Mouse (Mus musculus) R1 (cell line): ENCODE measurements around the gene Cenps.
"Not testable (repeated sequence)": the region's sequence is repeated elsewhere in the genome, so short reads cannot be mapped to it uniquely, and the experiment has no call there.

Experiments
- DNase-seq: peaks from one replicate; pipeline ENCODE4 v3.0.0-alpha.2; 2018; ENCODE audit warnings: low read depth, low spot score

Cenps gene

DNA sequence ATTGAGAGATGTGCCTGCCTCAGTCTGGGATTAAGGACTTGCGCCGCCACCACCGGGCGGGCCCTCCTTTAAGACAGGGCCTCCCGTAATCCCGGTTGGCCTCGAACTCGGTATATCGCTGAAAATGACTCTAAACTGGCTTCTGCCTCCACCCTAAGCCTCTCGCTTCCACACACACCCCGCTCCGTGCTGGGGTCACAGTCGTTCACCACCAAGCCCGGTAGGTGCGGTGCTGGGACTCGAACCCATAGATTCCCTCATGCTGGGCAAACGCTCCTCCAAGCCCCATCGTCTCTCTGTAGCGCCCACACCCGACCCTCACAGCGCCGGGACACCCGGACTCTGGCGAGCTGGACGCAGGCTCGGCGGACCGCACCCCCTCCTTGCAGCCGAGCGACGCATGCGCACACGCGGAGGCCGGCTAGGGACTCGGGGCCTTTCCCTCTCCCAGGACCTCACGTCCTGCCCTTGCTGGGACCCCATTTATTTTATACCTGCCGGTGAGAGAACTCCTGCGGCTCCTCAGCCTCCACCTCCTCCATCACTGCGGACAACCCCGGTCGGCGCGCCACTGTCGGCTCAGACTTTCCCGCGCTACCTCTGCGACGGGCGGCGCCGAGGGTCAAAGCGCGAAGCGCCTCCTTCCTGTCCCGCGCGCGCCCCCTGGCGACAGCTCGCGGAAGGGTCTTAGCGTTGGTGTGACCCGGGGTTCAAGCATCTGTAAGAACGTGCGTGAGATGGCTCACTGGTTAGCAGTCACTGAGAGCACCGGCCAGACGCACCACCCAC, at the start of gene Cenps:
Cenps (minus strand) TSS at position 648 of the 789 bp plus-strand sequence.
- peak; percentile 93 for DNase-seq

DNA sequence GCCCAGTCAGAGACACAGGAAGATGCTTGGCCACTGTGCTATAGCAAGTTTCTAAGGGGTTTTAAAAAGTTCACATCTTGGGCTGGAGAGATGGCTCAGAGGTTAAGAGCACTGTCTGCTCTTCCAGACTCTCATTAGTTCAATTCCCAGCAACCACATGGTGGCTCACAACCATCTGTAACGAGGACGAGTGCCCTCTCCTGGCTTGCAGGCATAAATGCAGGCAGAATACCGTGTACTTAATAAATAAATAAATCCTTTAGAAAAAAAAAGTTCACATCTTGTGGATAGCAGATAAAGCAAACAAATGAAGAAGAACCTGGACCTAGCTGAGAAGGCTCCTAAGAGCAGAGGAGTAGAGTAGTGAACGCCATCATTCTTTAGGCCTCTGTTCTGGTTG, 45.3 kb upstream of the Cenps start:
- DNase-seq, result peak; percentile 83

DNA sequence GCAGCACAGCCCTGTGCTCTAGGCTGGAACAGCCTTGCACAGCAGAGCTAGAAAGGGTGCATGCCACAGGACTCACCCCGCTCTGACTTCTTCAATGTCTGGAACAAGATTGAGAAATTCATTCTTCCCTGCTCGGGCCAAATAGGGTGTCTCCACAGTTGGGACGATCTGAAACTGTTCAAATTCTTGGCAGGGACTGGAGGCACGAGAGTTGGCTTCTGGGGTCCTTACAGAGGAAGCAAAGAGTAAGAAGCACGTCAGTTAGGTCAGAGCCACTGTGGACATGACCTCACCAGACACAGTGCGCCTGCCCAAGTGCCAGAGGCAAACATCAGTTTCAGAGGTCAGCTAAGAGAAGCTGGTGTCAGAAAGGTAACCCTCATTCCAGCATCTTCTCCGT, 44.8 kb upstream of the Cenps start:
- no peak for DNase-seq

DNA sequence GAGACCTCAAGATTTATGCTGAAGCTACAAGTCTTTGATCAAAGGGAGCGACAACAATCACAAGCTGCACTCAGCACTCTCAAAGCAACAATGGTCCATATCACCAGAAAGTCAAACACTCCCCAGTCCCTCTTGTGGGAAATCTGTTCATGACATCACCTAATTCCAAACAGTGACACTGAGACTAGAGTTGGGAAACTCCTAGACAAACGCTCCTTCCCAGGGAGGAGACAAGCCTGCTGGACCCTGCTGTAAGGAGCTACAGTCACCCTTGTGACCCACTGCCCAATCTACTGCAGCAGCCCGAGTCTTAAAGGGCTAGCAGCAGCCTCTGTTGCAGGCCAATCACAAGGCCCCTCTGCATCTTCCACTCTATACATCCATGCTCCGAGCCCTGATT, 42.1 kb upstream of the Cenps start:
- DNase-seq, result no peak

DNA sequence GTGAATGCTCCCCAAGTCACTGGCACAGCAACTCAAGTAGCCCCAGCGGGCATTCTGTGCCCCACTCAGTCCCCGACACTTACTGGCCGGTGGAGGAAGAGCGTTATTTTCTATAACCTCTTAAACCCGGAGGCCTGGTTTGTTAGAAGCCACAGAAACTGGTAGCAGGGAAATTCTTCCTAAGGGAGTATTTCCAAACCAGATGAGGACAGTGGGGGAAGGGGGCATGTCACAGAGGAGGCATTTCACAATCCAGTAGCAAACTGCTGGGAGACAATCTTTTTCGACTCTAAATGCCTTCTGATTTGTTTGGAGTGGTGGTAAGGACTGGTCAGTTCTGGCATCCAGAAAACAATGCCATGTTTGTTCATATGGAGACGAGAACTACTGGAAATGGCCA, 41.7 kb upstream of the Cenps start:
- no peak for DNase-seq

DNA sequence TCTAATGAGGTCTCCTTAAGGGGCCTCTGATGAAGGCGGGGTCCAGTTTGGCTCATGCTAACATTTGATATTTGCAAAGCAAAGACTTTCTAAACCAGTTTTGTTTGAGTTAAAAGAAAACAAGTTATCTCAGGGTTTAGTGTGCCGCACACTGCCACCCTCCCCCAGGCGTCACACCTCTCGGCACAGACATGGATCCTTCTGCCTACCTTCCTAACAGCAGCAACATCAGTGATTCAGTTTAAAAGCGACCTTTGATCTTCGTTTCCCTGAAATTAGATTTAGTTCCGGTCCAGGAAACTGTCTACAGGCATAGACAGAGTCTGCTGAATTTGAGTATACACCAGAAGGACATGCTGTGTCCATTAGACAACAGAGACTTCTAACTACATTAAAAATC, 40.9 kb upstream of the Cenps start:
- DNase-seq, result no peak

DNA sequence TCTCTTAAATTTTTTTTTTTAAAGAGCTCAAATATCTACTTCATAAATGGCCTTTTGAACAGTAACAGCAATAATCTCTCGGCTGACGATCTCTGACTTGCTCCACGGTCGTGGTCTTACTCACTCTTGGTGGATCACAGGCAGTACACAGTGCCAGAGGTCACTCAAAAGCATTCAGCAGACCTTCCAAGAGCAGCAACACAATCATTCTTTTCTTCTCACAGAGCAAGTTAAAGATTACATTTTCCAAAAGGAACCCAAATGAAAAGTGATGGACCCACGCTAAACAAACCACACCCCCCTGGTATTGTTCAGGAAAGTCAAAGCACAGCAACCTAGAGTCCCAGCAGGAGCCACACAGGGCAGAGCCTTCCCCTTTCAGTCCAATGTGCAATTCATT, 39.6 kb upstream of the Cenps start:
- no peak for DNase-seq

DNA sequence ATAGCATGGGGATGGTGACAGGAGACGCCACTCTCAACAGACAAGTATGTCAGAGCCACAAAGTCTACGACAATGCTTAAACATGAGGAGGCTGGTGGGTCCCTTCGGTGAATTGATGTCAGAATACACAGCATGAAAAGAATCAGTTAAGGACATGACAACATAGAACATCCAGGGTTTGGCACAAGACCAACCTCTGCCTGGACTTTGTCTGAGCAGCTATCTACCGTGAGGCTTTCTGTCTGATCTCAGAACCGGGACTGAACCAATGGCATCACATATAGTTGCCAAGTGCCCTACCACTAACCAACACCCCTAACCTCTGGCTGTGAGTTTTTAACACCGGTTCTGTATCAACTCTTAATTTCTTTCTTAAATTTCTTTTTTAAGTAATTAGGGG, 39.2 kb upstream of the Cenps start:
- peak; percentile 13 for DNase-seq

DNA sequence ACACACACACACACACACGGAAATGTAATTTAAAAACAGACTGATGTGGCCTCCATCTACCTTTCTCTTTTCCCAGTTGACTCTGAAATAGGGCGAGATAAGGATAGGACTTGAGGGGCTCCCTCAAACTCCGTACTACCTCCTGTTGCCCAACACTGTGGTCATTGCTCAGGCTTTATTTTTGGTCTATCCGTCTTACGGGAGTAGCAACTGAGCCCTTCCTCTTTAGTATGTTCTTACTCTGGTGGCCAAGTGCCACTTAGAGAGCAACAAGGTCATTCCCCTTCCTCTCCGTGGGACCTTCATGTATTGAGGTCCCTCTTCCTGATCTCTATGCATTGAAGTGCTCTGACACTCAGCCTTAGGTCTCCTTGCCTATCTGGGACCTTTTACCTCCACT, 36.2 kb upstream of the Cenps start:
- DNase-seq, result no peak

DNA sequence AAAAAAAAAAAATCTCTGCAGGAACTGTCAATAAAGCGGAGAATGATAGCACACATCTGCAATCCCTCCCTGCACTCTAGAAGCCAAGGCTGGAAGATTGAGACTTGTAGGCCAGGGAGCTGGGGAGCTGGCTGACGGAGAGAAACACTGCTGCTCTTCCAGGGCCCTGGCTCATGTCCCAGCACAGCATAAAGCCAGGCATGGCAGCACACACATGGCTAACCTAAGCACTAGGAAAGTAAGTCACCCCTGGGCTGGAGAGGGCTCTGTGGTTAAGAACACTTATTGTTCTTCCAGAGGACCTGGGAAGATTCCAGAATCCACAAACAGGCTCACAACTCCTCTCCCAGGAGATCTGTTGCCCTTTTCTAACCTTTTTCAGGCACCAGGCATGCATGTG, 35.2 kb upstream of the Cenps start:
- no peak for DNase-seq

DNA sequence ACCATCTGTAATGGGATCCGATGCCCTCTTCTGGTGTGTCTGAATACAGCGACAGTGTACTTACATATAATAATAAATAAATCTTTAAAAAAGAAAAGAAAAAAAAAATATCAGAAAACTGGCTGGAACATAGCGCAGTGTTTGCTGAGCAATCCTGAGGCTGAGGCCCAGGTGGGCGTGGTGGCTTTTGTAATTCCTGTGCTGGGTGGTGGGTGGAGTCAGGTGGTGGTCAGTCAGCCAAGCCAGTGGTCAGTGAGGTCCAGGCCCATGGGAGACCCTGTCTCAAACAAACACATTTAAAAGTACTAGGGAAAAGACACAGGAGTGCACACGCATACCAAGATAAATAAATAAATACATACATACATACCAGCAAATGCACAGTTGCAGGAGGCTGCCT, 34.7 kb upstream of the Cenps start:
- no peak for DNase-seq

DNA sequence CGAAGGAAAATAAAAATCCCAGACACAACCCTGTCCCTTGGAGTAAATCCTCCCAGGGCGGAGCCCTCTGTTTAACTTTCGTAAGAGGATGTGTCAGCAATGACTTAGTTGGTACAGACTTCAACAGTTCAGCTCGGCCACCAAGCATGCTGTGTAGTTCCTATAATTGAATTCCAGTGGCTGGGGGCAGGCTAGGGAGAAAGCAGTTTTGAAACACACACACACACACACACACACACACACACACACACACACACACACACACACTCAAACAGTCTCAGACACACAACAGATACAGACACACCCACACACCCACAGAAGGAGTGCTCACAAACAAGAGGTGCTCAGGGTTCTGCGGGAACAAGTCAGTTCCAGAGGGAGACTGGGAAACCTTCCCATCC, 34.2 kb upstream of the Cenps start:
- no peak for DNase-seq

DNA sequence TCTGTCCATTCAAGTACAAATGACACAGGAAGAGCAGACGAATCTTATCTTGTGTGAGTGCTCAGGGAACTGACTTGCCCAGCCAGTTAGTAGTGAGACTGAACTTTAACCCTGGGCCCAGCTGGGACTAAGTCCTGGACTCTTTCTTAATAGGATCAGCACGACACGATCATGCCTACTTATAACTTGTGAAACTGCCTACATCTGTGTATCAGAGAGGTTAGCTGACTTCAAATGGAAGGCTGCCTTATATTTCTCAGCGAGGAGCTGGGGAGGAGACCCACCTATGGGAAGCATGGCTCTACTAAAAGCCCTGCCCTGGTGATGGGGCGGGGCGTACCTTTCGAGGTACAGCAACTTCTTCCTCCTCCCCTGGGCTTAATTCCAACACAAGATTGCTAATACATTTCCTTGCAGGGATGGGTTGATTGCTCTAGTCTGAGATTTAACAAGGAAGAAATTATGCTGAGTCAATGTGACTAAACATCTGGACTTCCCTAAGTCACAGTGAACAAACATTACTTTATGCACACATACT, 33.0 kb upstream of the Cenps start:
- DNase-seq, result peak; percentile 78

DNA sequence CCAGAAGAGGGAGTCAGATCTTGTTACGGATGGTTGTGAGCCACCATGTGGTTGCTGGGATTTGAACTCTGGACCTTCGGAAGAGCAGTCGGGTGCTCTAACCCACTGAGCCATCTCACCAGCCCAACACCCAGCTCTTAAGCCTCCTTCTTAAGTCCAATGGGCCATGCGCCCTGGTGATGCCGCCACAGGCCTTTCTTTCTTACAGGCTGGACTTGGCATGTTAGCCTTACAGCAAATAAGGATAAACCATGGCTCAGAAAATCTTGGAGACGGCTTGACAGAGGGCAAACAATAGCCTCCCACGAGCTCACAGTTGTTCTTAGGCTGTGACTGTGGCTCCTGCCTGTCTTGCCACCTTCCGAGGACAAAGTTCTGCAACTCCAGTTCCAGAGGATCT, 32.5 kb upstream of the Cenps start:
- not testable (repeated sequence) for DNase-seq

DNA sequence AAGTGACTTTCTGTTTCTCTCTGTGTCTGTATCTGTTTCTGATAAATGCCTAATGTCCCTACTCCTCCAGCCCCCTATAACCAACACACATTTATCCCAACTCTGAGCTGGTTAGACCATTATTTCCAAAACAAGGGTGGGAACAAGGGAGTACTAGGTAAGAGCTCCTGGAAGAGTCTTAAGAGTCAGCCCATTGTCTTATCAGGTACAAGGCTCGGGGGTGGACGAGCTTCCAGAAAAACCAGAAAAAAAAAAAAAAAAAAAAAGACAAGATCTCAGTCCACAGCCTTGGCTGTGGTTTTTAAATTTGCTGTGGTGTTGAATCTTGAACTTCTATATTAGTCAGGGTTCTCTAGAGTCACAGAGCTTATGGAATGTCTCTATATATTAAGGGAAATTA, 30.6 kb upstream of the Cenps start:
- no peak for DNase-seq

DNA sequence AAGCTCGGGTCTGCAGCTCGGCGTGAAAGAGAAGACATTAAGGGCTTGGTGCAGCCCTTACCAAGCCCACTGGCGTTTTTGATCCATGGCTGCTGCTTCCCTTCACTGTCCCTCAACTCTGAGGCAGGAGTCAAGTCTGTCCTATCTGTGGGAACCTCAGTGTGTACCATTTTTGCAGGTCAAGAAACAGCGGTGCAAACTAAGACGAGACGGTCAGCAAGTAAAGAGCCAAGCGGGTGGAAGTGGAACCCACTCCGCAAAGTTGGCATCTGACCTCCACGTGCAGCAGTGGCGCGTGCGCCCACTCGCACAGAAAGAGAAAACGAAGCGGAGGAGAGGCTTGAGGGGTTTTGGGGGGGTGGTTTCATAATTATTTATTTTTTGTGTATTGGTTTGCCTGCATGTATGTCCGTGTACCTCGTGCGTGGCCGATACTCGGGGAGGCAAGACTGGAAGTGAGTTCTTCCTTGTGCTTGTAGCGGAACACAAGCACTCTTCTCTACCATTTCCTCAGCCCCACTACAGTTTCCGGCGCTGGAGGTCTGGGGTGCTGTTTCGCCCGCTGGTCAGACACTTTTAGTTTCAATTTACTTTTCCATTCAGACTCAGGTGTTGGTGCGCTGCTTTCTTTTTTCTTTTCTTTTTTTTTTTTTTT, 29.7 kb upstream of the Cenps start:
- peak; percentile 59 for DNase-seq

DNA sequence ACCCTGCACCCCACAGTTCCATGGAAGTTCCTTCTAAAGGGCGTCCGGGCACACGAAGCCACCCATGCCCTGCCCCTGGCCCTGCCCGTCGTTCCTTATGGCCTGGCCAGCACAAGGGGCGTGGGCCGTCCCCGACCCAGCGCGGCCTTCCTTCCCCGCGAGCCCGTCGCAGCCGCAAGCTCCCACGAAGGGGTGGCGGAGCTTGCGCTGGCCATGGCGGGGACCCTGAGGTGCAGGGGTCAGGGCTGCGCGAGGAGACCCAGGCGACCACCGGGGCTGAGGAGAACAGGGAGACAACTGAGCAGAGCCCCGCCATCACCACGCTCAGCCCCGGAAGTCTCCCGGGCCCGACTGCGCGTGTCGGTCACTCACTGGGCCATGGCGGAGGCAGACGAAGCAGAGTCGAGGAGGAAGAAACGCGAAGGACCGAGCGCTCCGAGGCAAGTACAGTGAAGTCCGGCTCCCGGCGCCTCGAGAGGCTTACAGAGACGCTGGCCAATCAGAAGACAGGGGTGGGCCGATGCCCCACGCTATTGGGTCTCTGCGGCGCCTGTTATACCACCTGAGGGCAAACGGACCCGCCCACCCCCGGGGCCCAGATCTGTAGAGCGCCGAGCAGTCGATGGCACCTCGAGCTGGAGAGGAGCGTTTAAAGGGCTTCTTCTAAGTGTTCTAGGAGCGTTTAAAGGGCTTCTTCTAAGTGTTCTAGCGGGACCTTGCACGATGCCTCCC, 29.0 kb upstream of the Cenps start, which contains the start of gene Pgd:
Pgd (minus strand) TSS at position 557 of the 732 bp plus-strand sequence.
- peak; percentile 98 for DNase-seq

DNA sequence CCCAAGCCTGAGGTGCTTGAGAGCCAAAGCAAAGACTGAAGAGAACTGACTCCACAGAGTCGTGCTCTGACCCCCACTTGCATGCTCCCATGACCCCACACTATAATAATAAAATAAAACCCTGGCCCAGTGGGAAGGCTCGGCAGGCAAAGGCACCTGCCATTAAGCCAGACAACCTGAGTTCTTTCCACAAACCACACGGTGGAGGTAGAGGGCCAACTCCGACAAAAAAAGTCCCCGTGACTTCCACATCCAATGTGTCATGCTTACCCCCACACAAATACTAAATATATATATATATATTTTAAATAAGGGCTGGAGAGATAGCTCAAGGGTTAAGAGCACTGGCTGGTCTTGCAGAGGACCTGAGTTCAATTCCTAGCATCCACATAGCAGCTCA, 26.7 kb upstream of the Cenps start:
- DNase-seq, result peak; percentile 68

DNA sequence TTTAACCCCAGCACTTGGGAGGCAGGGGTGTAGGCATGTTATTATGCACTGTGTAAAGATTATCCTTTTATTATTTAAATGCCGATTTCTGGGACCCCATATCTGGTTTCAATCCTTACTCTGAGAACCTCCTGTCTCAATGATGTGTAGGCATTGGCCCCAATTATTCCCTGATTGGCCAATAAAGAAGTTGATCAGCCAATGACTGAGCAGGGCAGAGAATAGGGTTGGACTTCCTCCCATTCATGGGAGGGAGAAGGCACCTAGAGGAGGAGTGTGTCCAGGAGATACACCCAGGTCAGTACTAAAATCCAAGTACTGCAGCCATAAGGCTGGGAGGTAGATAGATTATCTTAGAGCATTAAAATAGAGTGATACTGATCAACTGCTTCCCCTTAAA, 25.8 kb upstream of the Cenps start:
- peak; percentile 85 for DNase-seq

DNA sequence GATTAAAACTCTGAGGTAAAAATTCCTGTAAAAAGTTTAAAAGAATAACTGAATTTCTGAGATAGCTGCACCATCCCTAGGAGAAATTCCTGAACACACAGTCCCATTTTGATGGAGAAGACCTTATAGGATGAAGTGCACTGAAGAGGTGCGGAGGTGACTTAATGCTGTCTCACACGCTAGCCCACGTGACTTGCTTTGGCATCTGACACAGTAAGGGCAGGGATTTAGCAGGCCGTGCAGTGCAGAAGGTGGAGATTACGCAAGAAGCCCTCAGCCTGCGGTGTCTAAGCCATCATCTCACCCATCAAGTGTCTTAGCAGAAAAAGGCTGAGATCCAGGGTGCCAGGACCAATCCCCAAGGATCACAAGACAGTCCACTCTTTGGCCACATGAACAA, 23.7 kb upstream of the Cenps start:
- peak; percentile 72 for DNase-seq

DNA sequence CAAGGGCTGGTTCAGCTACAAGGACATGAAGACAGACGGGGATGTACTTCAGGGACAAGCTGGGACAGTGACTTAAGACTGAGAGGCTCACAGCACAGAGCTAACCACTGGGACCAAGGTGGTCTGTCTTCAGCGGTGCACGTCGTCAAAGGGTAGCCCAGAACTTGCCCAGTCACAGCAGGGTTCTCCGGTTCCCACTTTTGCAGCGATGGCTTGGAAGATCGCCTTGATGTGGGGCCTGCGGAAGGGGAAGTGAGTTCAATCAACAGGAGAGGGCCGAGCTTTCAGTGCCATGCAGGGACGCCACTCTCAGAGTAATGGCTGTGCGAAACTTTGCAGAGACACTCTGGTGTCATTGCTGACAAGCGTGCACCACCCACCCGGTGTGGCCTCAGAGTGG, 22.5 kb upstream of the Cenps start:
- no peak for DNase-seq

DNA sequence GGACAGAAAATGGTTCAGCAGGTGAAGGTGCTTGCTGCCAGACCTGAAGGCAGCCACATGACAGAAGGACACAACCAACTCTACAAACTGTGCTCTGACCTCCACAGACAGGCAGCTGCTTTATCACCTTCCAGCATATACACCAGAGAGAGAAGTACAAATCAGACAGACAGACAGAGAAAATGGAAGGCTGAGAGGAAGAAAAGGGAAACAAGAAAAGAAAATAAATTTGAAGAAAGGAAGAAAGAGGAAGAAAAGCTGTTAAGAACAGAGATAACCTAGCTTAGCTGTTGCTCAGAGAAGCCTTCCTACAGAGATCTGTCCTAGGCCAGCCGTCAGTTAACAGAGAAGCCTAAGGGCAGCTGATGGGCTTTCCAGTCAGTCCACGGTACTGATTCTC, 21.8 kb upstream of the Cenps start:
- no peak for DNase-seq
